Mouse (Mus musculus) CH12.LX (cell line): ENCODE results near the gene Siglec1. TPM values are rescaled to one million over a fixed set of nuclear protein-coding genes. Genes with fewer than 3 reads are reported as not detected.

ENCODE experiments used
- DNase-seq: peaks from one replicate; pipeline ENCODE4 v3.0.0-alpha.2; 2013; ENCODE audit errors: extremely low read depth
- H3K27ac ChIP-seq: 2 replicates; pipeline ENCODE4 v1.5.1; 2012; ENCODE audit warnings: low read depth, mild to moderate bottlenecking, control low read depth, moderate library complexity; ENCODE audit not compliant: insufficient read depth
- H3K27me3 ChIP-seq: replicated peaks from 2 replicates; pipeline ENCODE3; 2012; ENCODE audit warnings: inconsistent platforms
- H3K36me3 ChIP-seq, 2 experiments: replicated peaks in 1 of 2; 2 replicates each; pipeline versions ENCODE3 to v1.6.1; 2012; ENCODE audit warnings: inconsistent platforms in 1 of 2, low read length in 1 of 2, mild to moderate bottlenecking in 1 of 2, mixed read lengths in 1 of 2, moderate library complexity in 1 of 2; ENCODE audit not compliant: control insufficient read depth in 1 of 2, insufficient read depth in 1 of 2
- H3K4me1 ChIP-seq, 2 experiments: 2 replicates each; pipeline ENCODE4 v1.6.1; 2012; ENCODE audit warnings: inconsistent platforms in 1 of 2, moderate library complexity in 1 of 2; ENCODE audit not compliant: insufficient read depth in 2 of 2, control insufficient read depth in 1 of 2
- H3K4me2 ChIP-seq: 2 replicates; pipeline ENCODE4 v1.6.1; 2012; ENCODE audit warnings: low read depth, mild to moderate bottlenecking, control low read depth; ENCODE audit not compliant: poor library complexity, insufficient read depth, severe bottlenecking
- H3K4me3 ChIP-seq, 3 experiments: fragments of 150-350 bp in 1 of 3; sonication (generic) in 1 of 3; replicated peaks in 1 of 3; 2 replicates each; pipeline versions ENCODE3 to v1.5.1; 2011 to 2012; ENCODE audit warnings: low read depth in 2 of 3, low read length in 2 of 3, mild to moderate bottlenecking in 2 of 3, moderate library complexity in 2 of 3, control low read depth in 1 of 3, improper control_type of control experiment in 1 of 3, inconsistent platforms in 1 of 3, mixed read lengths in 1 of 3; ENCODE audit not compliant: poor library complexity in 1 of 3
- H3K79me2 ChIP-seq: replicated peaks from 2 replicates; pipeline ENCODE4 v1.6.1; 2012; ENCODE audit warnings: mild to moderate bottlenecking, moderate library complexity; ENCODE audit not compliant: control insufficient read depth, poor library complexity, insufficient read depth, severe bottlenecking; ENCODE audit errors: extremely low read depth
- H3K9ac ChIP-seq: 2 replicates; pipeline ENCODE4 v1.6.1; 2012; ENCODE audit warnings: low read depth, mild to moderate bottlenecking, control low read depth, moderate library complexity; ENCODE audit not compliant: insufficient read depth
- H3K9me3 ChIP-seq: replicated peaks from 2 replicates; pipeline ENCODE3; 2012; ENCODE audit warnings: low read length, inconsistent platforms, mixed read lengths
- BHLHE40 ChIP-seq: IDR thresholded peaks from 2 replicates; pipeline ENCODE4 v1.6.1; 2011; ENCODE audit warnings: mild to moderate bottlenecking, low read depth, low read length, improper control_type of control experiment
- CHD1 ChIP-seq: IDR thresholded peaks from 2 replicates; pipeline ENCODE4 v1.6.1; 2012; ENCODE audit warnings: low read depth, low read length, improper control_type of control experiment, inconsistent platforms
- CHD2 ChIP-seq: IDR thresholded peaks from 2 replicates; pipeline ENCODE4 v1.6.1; 2011; ENCODE audit warnings: low read length, improper control_type of control experiment
- CTCF ChIP-seq, 2 experiments: IDR thresholded peaks in 1 of 2; conservative IDR thresholded peaks in 1 of 2; 2 replicates each; pipeline ENCODE4 v1.5.1; 2011 to 2012; ENCODE audit warnings: low read depth in 2 of 2, low read length in 2 of 2, improper control_type of control experiment in 1 of 2, inconsistent platforms in 1 of 2, mild to moderate bottlenecking in 1 of 2, moderate library complexity in 1 of 2
- E2F4 ChIP-seq: IDR thresholded peaks from 2 replicates; pipeline ENCODE4 v1.6.1; 2011; ENCODE audit warnings: low read depth, low read length, improper control_type of control experiment; ENCODE audit not compliant: insufficient replicate concordance
- ELF1 ChIP-seq: IDR thresholded peaks from 2 replicates; pipeline ENCODE4 v1.6.1; 2014; ENCODE audit warnings: low read depth, mild to moderate bottlenecking, inconsistent platforms, low read length, improper control_type of control experiment
- EP300 ChIP-seq: IDR thresholded peaks from 2 replicates; pipeline ENCODE4 v1.6.1; 2011; ENCODE audit warnings: low read length, improper control_type of control experiment
- ETS1 ChIP-seq: conservative IDR thresholded peaks from 2 replicates; pipeline ENCODE4 v1.6.1; 2012; ENCODE audit warnings: low read depth, mild to moderate bottlenecking, inconsistent platforms, low read length, improper control_type of control experiment, moderate library complexity
- GABPA ChIP-seq: IDR thresholded peaks from 2 replicates; pipeline ENCODE4 v1.6.1; 2012; ENCODE audit warnings: low read depth, low read length, improper control_type of control experiment, inconsistent platforms; ENCODE audit not compliant: insufficient replicate concordance
- HCFC1 ChIP-seq: IDR thresholded peaks from 2 replicates; pipeline ENCODE4 v1.6.1; 2012; ENCODE audit warnings: low read depth, mild to moderate bottlenecking, inconsistent platforms, low read length, improper control_type of control experiment
- IRF4 ChIP-seq: IDR thresholded peaks from 2 replicates; pipeline ENCODE4 v1.6.1; 2014; ENCODE audit warnings: low read depth, mild to moderate bottlenecking, inconsistent platforms, low read length, improper control_type of control experiment
- JUN ChIP-seq: IDR thresholded peaks from 2 replicates; pipeline ENCODE4 v1.6.1; 2011; ENCODE audit warnings: low read depth, mild to moderate bottlenecking, low read length, improper control_type of control experiment, moderate library complexity; ENCODE audit not compliant: insufficient read depth
- JUND ChIP-seq: conservative IDR thresholded peaks from 2 replicates; pipeline ENCODE4 v1.6.1; 2011; ENCODE audit warnings: low read depth, low read length, improper control_type of control experiment
- KAT2A ChIP-seq: IDR thresholded peaks from 2 replicates; pipeline ENCODE4 v1.6.1; 2012; ENCODE audit warnings: low read length, improper control_type of control experiment, inconsistent platforms; ENCODE audit not compliant: insufficient replicate concordance
- MAFK ChIP-seq: IDR thresholded peaks from 2 replicates; pipeline ENCODE4 v1.6.1; 2011; ENCODE audit warnings: low read length, improper control_type of control experiment; ENCODE audit not compliant: insufficient replicate concordance
- MEF2A ChIP-seq: IDR thresholded peaks from 2 replicates; pipeline ENCODE4 v1.6.1; 2014; ENCODE audit warnings: low read depth, mild to moderate bottlenecking, inconsistent platforms, low read length, improper control_type of control experiment, borderline replicate concordance
- MYC ChIP-seq: IDR thresholded peaks from 2 replicates; pipeline ENCODE4 v1.6.1; 2011; ENCODE audit warnings: low read depth, mild to moderate bottlenecking, improper control_type of control experiment, low read length
- NELFE ChIP-seq: IDR thresholded peaks from 2 replicates; pipeline ENCODE4 v1.6.1; 2011; ENCODE audit warnings: low read depth, low read length, improper control_type of control experiment
- NRF1 ChIP-seq: IDR thresholded peaks from 2 replicates; pipeline ENCODE4 v1.6.1; 2014; ENCODE audit warnings: low read depth, mild to moderate bottlenecking, inconsistent platforms, low read length, improper control_type of control experiment, moderate library complexity
- PAX5 ChIP-seq: IDR thresholded peaks from 2 replicates; pipeline ENCODE4 v1.6.1; 2012; ENCODE audit warnings: low read length, inconsistent platforms, mixed read lengths
- POLR2A ChIP-seq: IDR thresholded peaks from 2 replicates; pipeline ENCODE4 v1.6.1; 2011; ENCODE audit warnings: low read depth, mild to moderate bottlenecking, improper control_type of control experiment, low read length
- POLR2AphosphoS2 ChIP-seq: IDR thresholded peaks from 2 replicates; pipeline ENCODE4 v1.6.1; 2011; ENCODE audit warnings: low read depth, low read length, improper control_type of control experiment
- RAD21 ChIP-seq: IDR thresholded peaks from 2 replicates; pipeline ENCODE4 v1.6.1; 2011; ENCODE audit warnings: low read depth, mild to moderate bottlenecking, low read length, improper control_type of control experiment, moderate library complexity
- RCOR1 ChIP-seq: conservative IDR thresholded peaks from 2 replicates; pipeline ENCODE4 v1.6.1; 2012; ENCODE audit warnings: low read depth, mild to moderate bottlenecking, inconsistent platforms, low read length, improper control_type of control experiment
- SIN3A ChIP-seq: IDR thresholded peaks from 2 replicates; pipeline ENCODE4 v1.6.1; 2012; ENCODE audit warnings: low read length, improper control_type of control experiment, inconsistent platforms
- SMC3 ChIP-seq: IDR thresholded peaks from 2 replicates; pipeline ENCODE4 v1.6.1; 2011; ENCODE audit warnings: low read depth, low read length, improper control_type of control experiment
- TCF12 ChIP-seq: IDR thresholded peaks from 2 replicates; pipeline ENCODE4 v1.6.1; 2014; ENCODE audit warnings: low read depth, mild to moderate bottlenecking, inconsistent platforms, low read length, improper control_type of control experiment
- UBTF ChIP-seq: IDR thresholded peaks from 2 replicates; pipeline ENCODE4 v1.6.1; 2012; ENCODE audit warnings: low read depth, mild to moderate bottlenecking, inconsistent platforms, low read length, improper control_type of control experiment, moderate library complexity
- USF1 ChIP-seq: IDR thresholded peaks from 2 replicates; pipeline ENCODE4 v1.6.1; 2014; ENCODE audit warnings: low read depth, mild to moderate bottlenecking, inconsistent platforms, low read length, improper control_type of control experiment
- USF2 ChIP-seq: conservative IDR thresholded peaks from 2 replicates; pipeline ENCODE4 v1.6.1; 2011; ENCODE audit warnings: low read depth, low read length, improper control_type of control experiment
- ZC3H11A ChIP-seq: IDR thresholded peaks from 2 replicates; pipeline ENCODE4 v1.6.1; 2012; ENCODE audit warnings: low read depth, mild to moderate bottlenecking, inconsistent platforms, low read length, improper control_type of control experiment
- ZMIZ1 ChIP-seq: IDR thresholded peaks from 2 replicates; pipeline ENCODE4 v1.6.1; 2012; ENCODE audit warnings: low read depth, mild to moderate bottlenecking, inconsistent platforms, low read length, improper control_type of control experiment
- ZNF384 ChIP-seq: IDR thresholded peaks from 2 replicates; pipeline ENCODE4 v1.6.1; 2012; ENCODE audit warnings: low read depth, low read length, improper control_type of control experiment, inconsistent platforms
- dilution Hi-C: fragments of 300-500 bp; cut with MboI; formaldehyde crosslinking; loops from 2 replicates; pipeline ENCODE4 v1.14.3; 2020; ENCODE audit warnings: low sequenced_read_pairs; ENCODE audit not compliant: extremely low pct_unique_long_range_greater_than_20kb, extremely low pct_ligation_motif_present
- in situ Hi-C: fragments of 300-500 bp; cut with MboI; formaldehyde crosslinking; loops from 3 replicates; pipeline ENCODE4 v1.14.3; 2019; ENCODE audit warnings: low sequenced_read_pairs, low pct_ligation_motif_present, low pct_unique_long_range_greater_than_20kb, mixed read lengths
- polyA plus RNA-seq: library from polyadenylated mRNA; unstranded; fragments of >175 nt; gene quantifications from 2 replicates; pipeline ENCODE4 v1.2.1, GENCODE M21; 2012; ENCODE audit warnings: low read depth; ENCODE audit not compliant: insufficient read length
- total RNA-seq, 2 experiments: library from RNA; depleted of rRNA; stranded (reverse); fragments of 300-350 nt in 1 of 2; fragments of >200 nt in 1 of 2; gene quantifications; 2 replicates each; pipeline ENCODE4 v1.2.3; 2012 to 2014

Siglec1 gene
- total and polyA plus RNA-seq, 3 experiments, result not detected

DNA sequence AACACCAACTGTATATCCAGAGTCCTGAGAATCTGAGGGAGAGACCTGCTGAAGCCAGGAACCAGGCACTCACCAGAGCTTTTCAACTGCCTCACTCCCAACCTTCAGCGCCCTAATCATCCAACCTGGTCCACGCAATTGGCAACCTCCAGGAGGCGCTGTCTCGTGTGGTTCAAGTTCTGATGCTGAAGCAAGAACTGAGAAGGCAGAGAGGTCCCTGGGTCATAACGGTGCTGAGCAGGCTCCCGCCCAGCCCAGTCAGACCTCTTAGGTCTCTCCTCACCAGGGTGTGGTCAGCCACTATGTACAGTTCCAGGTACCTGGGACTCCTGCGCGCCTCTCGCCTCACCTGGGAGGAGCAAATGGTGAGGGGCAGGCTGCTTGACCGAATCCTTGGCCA lies 30.9 kb downstream of the Siglec1 start:
- Histone ChIP-seq H3K27me3 (peaks cover 44% of the 10 kb centered on the region), H3K4me1 (peaks cover 18 to 41% of the 10 kb centered on the region in 2 experiments), H3K36me3 (no peaks in the 10 kb centered on the region), H3K4me3 (no peak overlapping the region), H3K79me2 (no peaks in the 10 kb centered on the region), H3K9ac (no peak overlapping the region), H3K4me2 (peak overlapping the region; percentile 17), H3K27ac (no peak overlapping the region), H3K9me3 (no peaks in the 10 kb centered on the region)
- dilution Hi-C loops (no loop called here), in situ Hi-C loops (no loop called here)
- TF ChIP-seq POLR2A (no peak), RCOR1 (no peak), USF2 (no peak), MAFK (no peak), CHD2 (no peak), SIN3A (no peak), ETS1 (no peak), UBTF (no peak), ZNF384 (no peak), MYC (no peak), ZC3H11A (no peak), SMC3 (peak; percentile 48), KAT2A (no peak), ZMIZ1 (no peak), CHD1 (no peak), HCFC1 (no peak), TCF12 (no peak), JUND (no peak), GABPA (no peak), IRF4 (0 out of 2 replicates have a peak, but pooled peaks have one; percentile 7), CTCF (conservative IDR thresholded peaks at IDR 0.05 in 1 of 2, IDR thresholded peaks at IDR 0.05 in 1 of 2; ENCODE audit: low read depth in 2 of 2, low read length in 2 of 2) (peak; percentile 56 to 75), USF1 (no peak), NELFE (no peak), NRF1 (no peak), JUN (no peak), ELF1 (no peak), EP300 (no peak), PAX5 (no peak), E2F4 (no peak), MEF2A (no peak), RAD21 (peak; percentile 39), POLR2AphosphoS2 (no peak), BHLHE40 (no peak)
- peak; percentile 78 for DNase-seq
